Mouse (Mus musculus): ENCODE results near the gene Lrrc27. TPM values are rescaled to one million over a fixed set of nuclear protein-coding genes. Genes with fewer than 3 reads are reported as not detected.

The Lrrc27 gene
- polyA plus RNA-seq, 1 experiment from 2014 or later = 6.8 TPM

- H3K36me3 ChIP-seq (ENCODE audit: control insufficient read depth, insufficient read depth, low read length) = no peaks in the 10 kb centered on the region
- 32% methylated on average over 1 of the region's 1 CpGs for WGBS
- H3K4me2 ChIP-seq = no peak overlapping the region
- H3K9me3 ChIP-seq (ENCODE audit: control insufficient read depth, low read length) = no peaks in the 10 kb centered on the region
- ATAC-seq (ENCODE audit: low FRiP score) = no peak
- H3K27me3 ChIP-seq (ENCODE audit: control insufficient read depth, insufficient read depth, low read length) = no peaks in the 10 kb centered on the region
- no peaks in the 10 kb centered on the region for H3K4me1 ChIP-seq (ENCODE audit: control insufficient read depth, insufficient read depth, low read length)
- H3K4me3 ChIP-seq (ENCODE audit: low read depth, low read length) = no peak overlapping the region
- DNase-seq (ENCODE audit: low spot score, missing footprints) = no peak
- no peak overlapping the region for H3K9ac ChIP-seq (ENCODE audit: low read length)
- H3K27ac ChIP-seq (ENCODE audit: low read depth, low read length) = no peak overlapping the region
Measured at GRCm38 (mm10) chr7:139272639-139273396, 60.0 kb downstream of the Lrrc27 start.

GRCm38 (mm10) chr7:139273397-139273719, 60.6 kb downstream of the Lrrc27 start:
- Histone ChIP-seq H3K27me3 (ENCODE audit: control insufficient read depth, insufficient read depth, low read length) (no peaks in the 10 kb centered on the region), H3K4me1 (ENCODE audit: control insufficient read depth, insufficient read depth, low read length) (no peaks in the 10 kb centered on the region), H3K9me3 (ENCODE audit: control insufficient read depth, low read length) (no peaks in the 10 kb centered on the region), H3K27ac (ENCODE audit: low read depth, low read length) (no peak overlapping the region), H3K9ac (ENCODE audit: low read length) (no peak overlapping the region), H3K36me3 (ENCODE audit: control insufficient read depth, insufficient read depth, low read length) (no peaks in the 10 kb centered on the region), H3K4me3 (ENCODE audit: low read depth, low read length) (no peak overlapping the region), H3K4me2 (no peak overlapping the region)
- DNase-seq (ENCODE audit: low spot score, missing footprints) = no peak
- 78% methylated on average over 2 of the region's 2 CpGs for WGBS
- ATAC-seq (ENCODE audit: low FRiP score) = no peak

- Histone ChIP-seq H3K4me3 (ENCODE audit: low read depth, low read length) (no peak overlapping the region), H3K4me2 (no peak overlapping the region), H3K4me1 (ENCODE audit: control insufficient read depth, insufficient read depth, low read length) (no peaks in the 10 kb centered on the region; the same call in 1 of the 2 replicates), H3K9me3 (ENCODE audit: control insufficient read depth, low read length) (no peaks in the 10 kb centered on the region), H3K27ac (ENCODE audit: low read depth, low read length) (no peak overlapping the region), H3K36me3 (ENCODE audit: control insufficient read depth, insufficient read depth, low read length) (no peaks in the 10 kb centered on the region), H3K27me3 (ENCODE audit: control insufficient read depth, insufficient read depth, low read length) (no peaks in the 10 kb centered on the region), H3K9ac (ENCODE audit: low read length) (no peak overlapping the region)
- DNase-seq (ENCODE audit: low spot score, missing footprints) (no peak), ATAC-seq (ENCODE audit: low FRiP score) (no peak)
- WGBS = 84% methylated on average over 10 of the region's 10 CpGs
Measured at GRCm38 (mm10) chr7:139275586-139275985, 62.8 kb downstream of the Lrrc27 start.

DNA sequence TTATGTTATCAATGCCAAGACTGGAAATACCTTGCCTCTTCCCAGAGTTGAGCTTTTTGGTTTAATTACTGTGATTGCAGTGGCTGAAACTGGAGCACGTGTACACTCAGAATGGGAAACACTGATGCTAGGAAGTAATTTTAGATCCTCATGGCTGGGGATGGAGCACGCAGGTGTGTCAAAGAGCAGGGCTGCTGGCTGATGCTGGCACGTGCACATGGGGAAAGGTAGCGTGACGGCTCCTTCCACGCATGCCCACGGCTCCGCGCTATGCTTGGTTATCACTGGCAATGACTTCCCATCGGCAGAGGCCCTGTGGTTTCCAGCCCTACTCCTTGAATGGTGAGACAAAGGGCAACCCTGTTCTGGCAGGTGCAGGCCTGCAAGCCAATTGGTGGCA, 63.4 kb downstream of the Lrrc27 start:
- 95% methylated on average over 10 of the region's 10 CpGs for WGBS
- no peak for ATAC-seq (ENCODE audit: low FRiP score)
- H3K4me2 ChIP-seq = no peak overlapping the region

DNA sequence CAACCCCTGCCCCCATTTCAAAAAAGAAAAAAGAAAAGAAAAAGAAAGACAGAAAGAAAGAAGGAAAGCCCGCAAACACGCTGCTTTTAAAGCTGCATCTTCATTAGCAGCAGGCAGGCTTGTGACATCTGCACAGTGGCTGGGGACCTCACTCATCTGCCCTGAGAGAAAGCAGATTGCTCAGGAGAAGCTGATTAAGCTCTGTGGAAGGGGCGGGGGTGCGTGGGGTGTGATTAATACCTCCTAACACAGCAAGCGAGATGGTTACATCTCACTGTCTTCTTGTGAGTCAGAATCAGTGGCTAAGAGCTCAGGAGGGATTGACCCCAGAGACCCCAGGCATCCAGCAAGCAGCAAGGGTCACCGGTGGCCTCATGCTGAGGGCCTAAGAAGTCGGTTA, 64.7 kb downstream of the Lrrc27 start:
- DNase-seq (ENCODE audit: low spot score, missing footprints) (no peak), ATAC-seq (ENCODE audit: low FRiP score) (no peak)
- Histone ChIP-seq H3K4me1 (ENCODE audit: control insufficient read depth, insufficient read depth, low read length) (peaks cover 3% of the 10 kb centered on the region), H3K27ac (ENCODE audit: low read depth, low read length) (no peak overlapping the region), H3K36me3 (ENCODE audit: control insufficient read depth, insufficient read depth, low read length) (no peaks in the 10 kb centered on the region), H3K4me2 (no peak overlapping the region), H3K9me3 (ENCODE audit: control insufficient read depth, low read length) (no peaks in the 10 kb centered on the region), H3K27me3 (ENCODE audit: control insufficient read depth, insufficient read depth, low read length) (no peaks in the 10 kb centered on the region), H3K4me3 (ENCODE audit: low read depth, low read length) (no peak overlapping the region), H3K9ac (ENCODE audit: low read length) (no peak overlapping the region)
- 79% methylated on average over 7 of the region's 7 CpGs for WGBS

More for the DNA sequence above, 63.4 kb downstream of the Lrrc27 start:
- peaks cover 2% of the 10 kb centered on the region for H3K4me1 ChIP-seq (ENCODE audit: control insufficient read depth, insufficient read depth, low read length)
- H3K9me3 ChIP-seq (ENCODE audit: control insufficient read depth, low read length) = no peaks in the 10 kb centered on the region
- no peak overlapping the region for H3K9ac ChIP-seq (ENCODE audit: low read length)
- H3K36me3 ChIP-seq (ENCODE audit: control insufficient read depth, insufficient read depth, low read length) = no peaks in the 10 kb centered on the region
- no peak overlapping the region for H3K27ac ChIP-seq (ENCODE audit: low read depth, low read length)
- DNase-seq (ENCODE audit: low spot score, missing footprints) = no peak
- no peak overlapping the region for H3K4me3 ChIP-seq (ENCODE audit: low read depth, low read length)
- H3K27me3 ChIP-seq (ENCODE audit: control insufficient read depth, insufficient read depth, low read length) = no peaks in the 10 kb centered on the region

GRCm38 (mm10) chr7:139279571-139279970, 66.8 kb downstream of the Lrrc27 start:
- no peak overlapping the region for H3K4me2 ChIP-seq
- no peaks in the 10 kb centered on the region for H3K9me3 ChIP-seq (ENCODE audit: control insufficient read depth, low read length)
- no peak overlapping the region for H3K27ac ChIP-seq (ENCODE audit: low read depth, low read length)
- no peak overlapping the region for H3K9ac ChIP-seq (ENCODE audit: low read length)
- ATAC-seq (ENCODE audit: low FRiP score) (no peak), DNase-seq (ENCODE audit: low spot score, missing footprints) (no peak)
- no peaks in the 10 kb centered on the region for H3K36me3 ChIP-seq (ENCODE audit: control insufficient read depth, insufficient read depth, low read length)
- 78% methylated on average over 5 of the region's 5 CpGs for WGBS
- H3K4me1 ChIP-seq (ENCODE audit: control insufficient read depth, insufficient read depth, low read length) = peaks cover 3% of the 10 kb centered on the region
- no peaks in the 10 kb centered on the region for H3K27me3 ChIP-seq (ENCODE audit: control insufficient read depth, insufficient read depth, low read length)
- H3K4me3 ChIP-seq (ENCODE audit: low read depth, low read length) = no peak overlapping the region

DNA sequence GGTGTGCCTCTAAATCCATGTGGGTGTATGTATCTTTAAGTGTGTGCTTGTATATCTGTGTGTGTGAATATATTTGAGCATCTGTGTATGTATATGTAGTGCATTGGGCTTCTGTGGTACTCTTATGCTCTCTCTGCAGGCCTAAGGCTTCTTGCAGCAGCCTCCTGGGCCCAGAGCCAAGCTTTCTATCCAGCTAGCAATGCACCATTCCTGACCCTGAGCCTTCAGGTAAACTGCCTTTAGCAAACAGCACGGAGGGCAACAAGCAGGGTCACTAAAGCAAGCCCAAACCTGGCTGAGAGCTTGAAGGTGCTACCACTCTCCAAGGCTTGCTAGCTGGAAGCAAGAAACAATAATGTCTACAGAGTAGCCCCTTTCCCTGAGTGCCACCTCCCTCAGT, 67.3 kb downstream of the Lrrc27 start:
- no peak for ATAC-seq (ENCODE audit: low FRiP score)
- Histone ChIP-seq H3K27me3 (ENCODE audit: control insufficient read depth, insufficient read depth, low read length) (no peaks in the 10 kb centered on the region), H3K9ac (ENCODE audit: low read length) (no peak overlapping the region), H3K4me2 (no peak overlapping the region), H3K9me3 (ENCODE audit: control insufficient read depth, low read length) (no peaks in the 10 kb centered on the region), H3K36me3 (ENCODE audit: control insufficient read depth, insufficient read depth, low read length) (no peaks in the 10 kb centered on the region), H3K4me1 (ENCODE audit: control insufficient read depth, insufficient read depth, low read length) (peaks cover 3% of the 10 kb centered on the region), H3K4me3 (ENCODE audit: low read depth, low read length) (no peak overlapping the region), H3K27ac (ENCODE audit: low read depth, low read length) (no peak overlapping the region)
- peak; percentile 8 for DNase-seq (ENCODE audit: low spot score, missing footprints)
- WGBS = 84% methylated on average over 1 of the region's 1 CpGs

DNA sequence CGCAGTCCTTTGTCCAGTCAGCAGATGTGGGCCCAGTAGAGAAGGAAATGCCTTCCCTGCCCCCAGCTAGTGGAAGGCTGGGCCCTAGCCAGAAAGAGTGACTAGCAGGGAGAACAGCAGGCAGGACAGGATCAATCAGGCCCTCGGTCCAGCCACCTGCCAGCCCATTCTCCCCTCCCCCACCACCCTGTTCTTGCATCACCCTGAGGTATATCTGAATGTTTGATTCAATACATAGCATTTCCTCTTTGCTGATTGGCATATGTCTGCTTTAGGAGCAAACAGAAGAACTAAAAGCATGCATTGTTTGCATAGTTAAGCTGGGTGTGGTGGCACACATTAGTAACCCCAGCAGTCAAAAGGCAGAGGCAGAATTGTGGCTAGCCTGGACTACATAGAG, 68.4 kb downstream of the Lrrc27 start:
- H3K4me1 ChIP-seq (ENCODE audit: control insufficient read depth, insufficient read depth, low read length) = peaks cover 3% of the 10 kb centered on the region
- WGBS = 33% methylated on average over 2 of the region's 2 CpGs
- DNase-seq (ENCODE audit: low spot score, missing footprints) (peak; percentile 84), ATAC-seq (ENCODE audit: low FRiP score) (no peak)
- no peak overlapping the region for H3K4me3 ChIP-seq (ENCODE audit: low read depth, low read length)
- no peaks in the 10 kb centered on the region for H3K36me3 ChIP-seq (ENCODE audit: control insufficient read depth, insufficient read depth, low read length)
- H3K27me3 ChIP-seq (ENCODE audit: control insufficient read depth, insufficient read depth, low read length) = no peaks in the 10 kb centered on the region
- no peak overlapping the region for H3K9ac ChIP-seq (ENCODE audit: low read length)
- no peak overlapping the region; the same call in 1 of the 2 replicates for H3K27ac ChIP-seq (ENCODE audit: low read depth, low read length)
- no peak overlapping the region for H3K4me2 ChIP-seq
- no peaks in the 10 kb centered on the region for H3K9me3 ChIP-seq (ENCODE audit: control insufficient read depth, low read length)

DNA sequence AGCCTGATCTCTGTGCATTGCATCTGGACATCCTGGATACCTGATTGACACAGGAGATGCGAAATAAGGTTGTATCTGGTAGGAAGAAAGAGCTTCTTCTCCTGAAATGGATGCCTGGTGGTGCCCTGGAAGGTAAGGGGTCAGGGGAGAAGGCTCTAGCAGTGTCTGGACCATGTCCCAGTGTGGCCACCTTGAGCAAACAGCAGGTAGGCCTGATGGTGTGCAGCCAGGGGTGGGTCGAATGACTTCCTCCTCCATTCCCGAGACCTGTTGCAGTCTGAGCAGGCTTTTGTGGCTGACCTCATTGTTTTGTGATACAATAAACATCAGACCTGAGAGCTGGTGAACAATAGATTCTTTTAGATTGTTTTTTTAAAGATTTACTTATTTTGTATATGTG, 69.2 kb downstream of the Lrrc27 start:
- Histone ChIP-seq H3K27me3 (ENCODE audit: control insufficient read depth, insufficient read depth, low read length) (no peaks in the 10 kb centered on the region), H3K36me3 (ENCODE audit: control insufficient read depth, insufficient read depth, low read length) (no peaks in the 10 kb centered on the region), H3K4me3 (ENCODE audit: low read depth, low read length) (no peak overlapping the region), H3K9ac (ENCODE audit: low read length) (no peak overlapping the region), H3K4me2 (no peak overlapping the region), H3K9me3 (ENCODE audit: control insufficient read depth, low read length) (no peaks in the 10 kb centered on the region), H3K4me1 (ENCODE audit: control insufficient read depth, insufficient read depth, low read length) (peaks cover 3% of the 10 kb centered on the region), H3K27ac (ENCODE audit: low read depth, low read length) (no peak overlapping the region)
- WGBS = 85% methylated on average over 3 of the region's 3 CpGs
- ATAC-seq (ENCODE audit: low FRiP score) = no peak
- peak; percentile 45 for DNase-seq (ENCODE audit: low spot score, missing footprints)

All from midbrain, embryonic 11.5 days (tissue).